Mouse (Mus musculus) MN1 (cell line): ENCODE results near the gene Fgf7.

ENCODE experiments used
- DNase-seq: peaks from one replicate; pipeline ENCODE4 v3.0.0-alpha.2; 2016; ENCODE audit warnings: low spot score

Gene Fgf7

GRCm38 (mm10) chr2:126034379-126035005, at the start of gene Fgf7:
Gene Fgf7 (plus strand): TSS chr2:126034658.
- no peak for DNase-seq

- no peak for DNase-seq
Measured at GRCm38 (mm10) chr2:126002291-126002690, 32.2 kb upstream of the Fgf7 start.

DNA sequence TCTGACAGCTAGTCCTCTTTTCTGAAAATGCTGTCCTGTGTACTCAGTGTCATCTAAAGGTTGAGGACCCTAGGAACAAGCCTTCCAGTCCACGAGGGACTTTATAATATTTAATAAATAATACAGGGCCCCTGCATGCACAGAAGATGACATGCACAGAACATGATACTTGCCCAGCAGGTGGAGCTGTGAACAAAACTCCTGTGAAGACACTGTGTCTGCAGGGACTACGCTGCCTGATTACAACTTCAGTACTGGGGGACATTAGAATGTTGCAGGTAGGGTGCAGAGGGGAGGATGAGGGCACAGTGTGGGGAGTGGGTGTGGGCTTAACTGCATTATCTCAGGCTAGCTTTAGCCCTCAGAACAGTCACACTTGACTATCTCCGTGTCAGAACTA, 28.4 kb upstream of the Fgf7 start:
- peak; percentile 36 for DNase-seq

DNA sequence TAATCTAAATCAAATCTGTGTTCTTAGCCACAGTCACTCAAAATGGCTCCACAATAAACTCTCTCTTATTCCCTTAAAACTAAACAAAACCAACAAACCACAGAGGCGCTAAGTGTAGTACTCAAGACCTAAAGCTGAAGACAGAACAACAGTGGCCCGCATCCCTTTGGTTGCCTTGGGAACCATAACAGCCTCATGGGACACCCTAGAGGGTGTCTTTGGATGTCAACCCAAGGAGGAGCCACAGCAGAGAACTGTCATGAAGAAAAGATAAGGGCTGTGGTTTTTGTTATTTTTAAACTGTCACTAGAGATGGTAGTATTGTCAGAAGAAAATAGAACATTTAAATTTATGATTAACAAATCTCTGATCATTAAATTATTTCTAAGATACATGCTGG, 27.7 kb upstream of the Fgf7 start:
- no peak for DNase-seq

DNA sequence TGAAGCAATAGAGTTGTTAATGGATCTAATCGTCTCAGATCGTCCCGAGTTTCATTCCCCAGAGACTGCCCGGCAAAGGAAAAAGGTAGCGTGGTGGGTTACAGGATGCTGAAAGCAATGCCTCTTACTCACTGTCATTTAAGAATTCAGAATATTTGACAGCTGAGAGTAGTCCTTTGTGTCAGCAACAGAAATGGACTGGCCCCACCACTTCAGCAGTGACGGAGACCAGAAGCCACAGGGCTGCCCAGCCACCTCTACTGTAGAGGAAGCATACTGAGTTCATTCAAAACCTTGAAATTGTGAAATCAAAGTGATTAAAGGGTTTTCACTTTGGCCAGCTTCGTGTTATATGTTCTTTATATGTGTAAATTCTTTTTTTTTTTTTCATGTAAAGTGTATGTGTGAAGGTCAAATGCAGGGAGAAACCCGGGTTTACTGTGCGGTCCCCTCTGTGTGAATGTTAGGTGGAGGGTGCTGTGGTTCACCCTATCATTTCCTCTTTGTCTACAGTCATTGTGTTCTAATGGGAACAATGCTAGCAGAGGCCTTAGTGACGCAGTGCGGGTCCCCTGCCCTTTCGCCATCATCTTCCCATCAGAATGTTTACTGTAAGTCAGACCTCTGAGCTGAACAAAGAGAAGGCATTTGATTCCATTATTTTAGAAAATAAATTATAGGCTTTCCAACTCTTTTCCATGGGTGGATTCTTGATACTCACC, 19.3 kb upstream of the Fgf7 start:
- no peak for DNase-seq

DNA sequence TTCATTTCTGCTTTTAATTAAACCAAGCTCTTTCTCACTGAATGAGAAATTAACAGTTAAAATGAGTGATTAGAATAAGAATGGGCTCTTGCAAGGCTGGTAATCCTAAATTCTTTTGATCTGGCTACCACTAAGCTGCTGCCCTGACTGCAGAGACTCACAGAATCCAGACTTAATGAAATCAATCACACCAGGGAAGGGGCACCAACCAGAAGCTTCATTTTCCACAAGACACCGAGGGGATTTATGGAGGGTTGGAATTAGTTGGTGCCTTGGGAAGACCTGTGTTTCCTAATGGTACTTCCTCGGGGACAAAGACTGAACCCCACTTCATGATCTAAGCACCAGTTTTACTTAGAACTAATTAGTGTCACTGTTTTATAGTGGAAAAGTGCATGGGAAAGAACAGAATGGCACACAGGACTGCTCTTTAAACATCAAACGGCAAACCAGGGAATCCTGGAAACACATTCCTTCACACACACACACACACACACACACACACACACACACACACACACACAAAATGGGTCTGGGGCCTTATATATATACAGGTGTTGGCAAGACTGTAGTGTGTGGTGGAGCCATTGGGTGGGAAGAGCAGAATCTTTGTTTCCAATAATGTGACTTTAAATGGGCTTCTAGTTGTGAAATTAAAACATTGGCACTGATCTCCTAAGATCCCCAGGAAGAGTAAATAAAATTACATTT, 18.5 kb upstream of the Fgf7 start:
- no peak for DNase-seq

- DNase-seq = no peak
Measured at GRCm38 (mm10) chr2:126031186-126031900, 3.1 kb upstream of the Fgf7 start.

GRCm38 (mm10) chr2:126033114-126033972, 1.1 kb upstream of the Fgf7 start:
- DNase-seq = peak; percentile 27

DNA sequence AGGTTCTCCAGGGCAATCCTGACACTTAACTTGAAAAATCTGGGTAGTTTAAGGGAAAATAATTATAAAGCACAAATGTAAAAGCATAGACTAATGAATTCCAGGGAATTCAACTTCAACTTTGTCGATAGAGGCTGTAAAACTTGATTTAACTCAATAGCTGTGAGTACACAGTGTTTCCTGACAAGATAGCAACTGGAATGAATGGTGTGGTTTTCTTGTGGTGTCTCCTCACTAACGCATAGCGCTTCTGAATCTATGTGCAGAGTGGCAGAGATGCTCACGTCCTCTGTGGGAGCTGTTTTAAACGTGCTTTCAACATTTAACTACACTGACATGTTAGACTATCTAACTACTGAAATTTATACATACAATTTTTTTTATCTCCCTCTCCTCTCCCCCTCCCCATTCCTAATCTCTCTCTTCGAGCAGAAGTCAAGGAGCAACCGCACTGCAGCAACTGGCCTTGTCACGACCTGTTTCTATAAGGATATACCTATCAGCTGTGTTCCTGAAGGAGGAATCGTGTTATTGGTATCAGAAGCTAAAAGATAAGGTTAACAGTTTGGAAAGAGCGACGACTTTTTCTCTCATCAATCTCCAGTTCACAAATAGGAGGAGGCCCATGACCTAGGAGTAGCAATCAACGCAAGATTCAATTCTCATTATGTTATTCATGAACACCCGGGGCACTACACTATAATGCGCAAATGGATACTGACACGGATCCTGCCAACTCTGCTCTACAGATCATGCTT, 734 bp downstream of the Fgf7 start:
- no peak for DNase-seq

GRCm38 (mm10) chr2:126036121-126036520, 1.7 kb downstream of the Fgf7 start:
- no peak for DNase-seq

DNA sequence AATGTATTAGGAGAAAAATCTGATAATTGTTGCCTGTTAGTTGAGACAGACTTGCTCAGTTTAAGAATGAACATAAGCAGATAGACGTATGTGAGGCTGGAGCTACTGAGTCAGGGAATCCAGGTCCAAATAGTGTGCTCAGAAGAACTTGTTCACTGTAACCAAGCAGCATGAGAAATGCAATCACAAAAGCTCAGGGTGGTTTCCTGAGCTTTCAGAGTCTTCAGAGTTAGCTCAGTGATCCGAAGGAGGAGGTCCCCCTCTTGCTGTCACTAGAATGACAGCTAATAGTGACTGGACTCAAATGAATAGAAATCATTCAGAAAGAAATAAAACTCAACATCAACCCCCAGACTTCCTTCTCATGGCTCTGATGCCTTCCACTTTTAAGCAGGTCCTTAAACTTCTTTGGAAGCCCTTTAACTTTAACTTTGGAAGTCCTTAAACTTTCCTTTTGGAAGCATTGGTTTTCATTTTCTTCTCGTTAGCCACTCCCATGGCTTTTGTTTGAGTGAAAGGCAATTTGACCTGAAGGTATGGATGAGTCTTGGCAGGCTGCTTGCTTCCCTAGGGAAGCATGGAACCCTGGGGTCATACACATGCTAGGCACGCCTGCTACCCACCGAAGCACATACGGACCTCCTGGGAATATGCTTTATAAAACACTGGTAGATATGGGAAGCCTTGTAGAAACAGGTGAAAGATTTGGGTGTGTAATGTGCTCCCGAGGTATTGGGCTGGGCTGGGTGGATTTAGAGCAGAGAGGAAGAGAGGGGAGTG, 4.0 kb downstream of the Fgf7 start:
- no peak for DNase-seq

DNA sequence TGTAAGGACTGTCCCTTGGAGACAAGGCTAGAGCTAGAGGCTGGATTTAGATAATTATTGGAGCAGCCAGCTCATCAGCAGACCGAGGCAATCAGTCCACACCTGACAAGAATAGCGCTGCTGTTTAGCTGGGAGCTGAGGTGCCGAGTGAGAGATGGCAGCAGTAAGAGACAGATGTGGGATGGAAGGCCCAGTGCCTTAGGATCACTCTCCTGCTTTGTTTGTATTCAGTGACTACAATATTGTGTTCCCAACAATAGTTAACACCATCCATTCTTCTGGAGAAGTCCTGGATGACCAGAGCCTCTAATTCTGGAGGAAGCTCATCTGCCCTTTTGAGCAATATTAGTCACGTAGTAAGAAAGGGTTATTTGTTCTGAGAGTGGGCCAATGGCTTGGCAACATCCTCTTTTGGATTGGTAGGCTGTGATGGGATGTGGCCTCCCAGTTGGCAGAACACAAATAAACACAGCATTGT, 5.0 kb downstream of the Fgf7 start:
- no peak for DNase-seq

DNA sequence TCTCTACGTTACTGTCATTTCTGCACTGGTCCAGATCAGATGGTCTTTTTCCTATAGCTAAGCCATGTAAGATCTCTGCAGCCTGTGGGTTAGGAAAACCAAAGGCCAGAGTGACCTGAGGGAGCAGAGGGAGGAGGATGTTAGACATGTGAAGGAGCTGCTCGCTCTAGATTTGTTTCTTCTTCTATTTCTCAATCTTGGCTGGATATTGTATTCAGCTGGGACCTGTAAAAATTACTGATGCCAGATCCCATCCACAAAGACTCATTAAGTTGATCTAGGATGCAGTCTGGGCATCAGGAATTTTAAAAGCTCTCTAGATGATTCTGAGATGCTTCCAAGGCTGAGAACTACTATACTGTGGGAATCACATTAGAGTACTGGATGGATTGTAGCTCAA, 6.2 kb downstream of the Fgf7 start:
- DNase-seq = no peak

DNA sequence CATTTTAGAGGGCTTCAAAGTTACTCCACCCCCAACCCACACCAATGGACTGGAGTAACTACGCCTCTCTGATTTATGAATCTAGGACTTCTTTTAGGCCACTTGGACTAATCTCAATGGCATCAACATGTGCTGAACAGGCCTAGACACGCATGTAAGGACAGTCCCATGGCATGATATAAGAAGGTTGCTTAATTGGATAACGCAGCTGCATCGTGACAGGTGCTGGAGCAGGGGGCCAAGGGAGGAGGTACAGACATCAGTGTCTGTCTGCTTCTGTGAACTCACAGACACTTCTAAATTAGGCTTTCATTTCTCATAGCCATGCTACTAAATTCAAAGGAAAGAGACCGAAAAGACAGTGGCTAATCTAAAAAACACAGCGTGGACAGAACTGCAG, 6.8 kb downstream of the Fgf7 start:
- DNase-seq = no peak

- DNase-seq = no peak
Measured at GRCm38 (mm10) chr2:126042674-126043073, 8.2 kb downstream of the Fgf7 start.

DNA sequence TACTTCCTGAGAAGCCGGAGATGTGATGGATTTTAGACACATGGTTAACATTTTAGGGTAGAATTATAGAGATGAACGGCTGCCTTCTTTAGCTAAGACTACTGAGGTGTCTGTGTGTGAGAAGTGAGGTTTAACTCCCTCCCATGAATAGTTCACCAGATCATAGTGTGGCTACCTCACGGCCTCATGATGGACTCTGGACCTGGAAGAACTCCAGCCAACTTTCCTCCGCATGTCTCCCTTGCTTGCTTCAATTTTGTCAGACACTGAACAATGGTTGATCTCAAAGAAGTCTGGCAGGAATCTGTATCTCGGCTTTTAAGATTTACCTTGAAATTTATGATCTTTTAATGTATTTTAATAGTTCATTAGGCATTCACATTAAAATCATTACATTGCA, 11.2 kb downstream of the Fgf7 start:
- no peak for DNase-seq

GRCm38 (mm10) chr2:126052749-126053557, 18.5 kb downstream of the Fgf7 start:
- DNase-seq = no peak

GRCm38 (mm10) chr2:126053657-126054056, 19.2 kb downstream of the Fgf7 start:
- DNase-seq = no peak

- no peak for DNase-seq
Measured at GRCm38 (mm10) chr2:126060595-126060994, 26.1 kb downstream of the Fgf7 start.
